Mouse (Mus musculus) adrenal gland, postnatal 25 days (tissue): ENCODE results near the gene Pdgfc. TPM values are rescaled to one million over a fixed set of nuclear protein-coding genes. Genes with fewer than 3 reads are reported as not detected.
A peak's percentile ranks its signal among the peaks of the same experiment; 100 is the strongest.

ENCODE experiments used
- DNase-seq: peaks from one replicate; pipeline ENCODE4 v3.0.0; 2021; ENCODE audit warnings: mixed read lengths
- total RNA-seq: library from RNA; stranded (reverse); gene quantifications from 2 replicates; pipeline ENCODE4 v1.2.3, GENCODE M21; 2021

The Pdgfc gene
- total RNA-seq, 1 experiment from 2014 or later = 7.9 TPM

GRCm38 (mm10) chr3:81160457-81161165 is 124.4 kb downstream of the Pdgfc start:
- DNase-seq = no peak

GRCm38 (mm10) chr3:81162129-81162528 is 125.9 kb downstream of the Pdgfc start:
- DNase-seq = no peak

GRCm38 (mm10) chr3:81164091-81164490 is 127.9 kb downstream of the Pdgfc start:
- DNase-seq = no peak

GRCm38 (mm10) chr3:81170073-81170809 is 134.0 kb downstream of the Pdgfc start:
- no peak for DNase-seq

- no peak for DNase-seq
Observed at GRCm38 (mm10) chr3:81174832-81175231, 138.6 kb downstream of the Pdgfc start.

GRCm38 (mm10) chr3:81181319-81182013 is 145.2 kb downstream of the Pdgfc start:
- DNase-seq = no peak

GRCm38 (mm10) chr3:81196937-81197336 is 160.7 kb downstream of the Pdgfc start:
- no peak for DNase-seq

GRCm38 (mm10) chr3:81197644-81198043 is 161.4 kb downstream of the Pdgfc start:
- DNase-seq = no peak

- no peak for DNase-seq
Observed at GRCm38 (mm10) chr3:81200647-81201046, 164.4 kb downstream of the Pdgfc start.

GRCm38 (mm10) chr3:81205201-81205600 is 169.0 kb downstream of the Pdgfc start:
- DNase-seq = peak; percentile 1

GRCm38 (mm10) chr3:81208246-81208645 is 172.0 kb downstream of the Pdgfc start:
- no peak for DNase-seq

GRCm38 (mm10) chr3:81211147-81211546 is 174.9 kb downstream of the Pdgfc start:
- DNase-seq = no peak

- no peak for DNase-seq
Observed at GRCm38 (mm10) chr3:81211666-81212065, 175.4 kb downstream of the Pdgfc start.

GRCm38 (mm10) chr3:81215547-81216118 is 179.4 kb downstream of the Pdgfc start:
- DNase-seq = no peak

- DNase-seq = no peak
Observed at GRCm38 (mm10) chr3:81221682-81222081, 185.5 kb downstream of the Pdgfc start.

- DNase-seq = no peak
Observed at GRCm38 (mm10) chr3:81228344-81228743, 192.1 kb downstream of the Pdgfc start.

- DNase-seq = no peak
Observed at GRCm38 (mm10) chr3:81242697-81243590, 206.7 kb downstream of the Pdgfc start.

GRCm38 (mm10) chr3:81243591-81243990 is 207.4 kb downstream of the Pdgfc start:
- no peak for DNase-seq

GRCm38 (mm10) chr3:81262801-81263200 is 226.6 kb downstream of the Pdgfc start:
- DNase-seq = no peak
